Mouse (Mus musculus): ENCODE measurements around the gene Fip1l1. TPM values are rescaled to one million over a fixed set of nuclear protein-coding genes. Genes with fewer than 3 reads are reported as not detected.

Fip1l1 gene
- polyA plus RNA-seq, 1 experiment from 2014 or later = 85.1 TPM

DNA sequence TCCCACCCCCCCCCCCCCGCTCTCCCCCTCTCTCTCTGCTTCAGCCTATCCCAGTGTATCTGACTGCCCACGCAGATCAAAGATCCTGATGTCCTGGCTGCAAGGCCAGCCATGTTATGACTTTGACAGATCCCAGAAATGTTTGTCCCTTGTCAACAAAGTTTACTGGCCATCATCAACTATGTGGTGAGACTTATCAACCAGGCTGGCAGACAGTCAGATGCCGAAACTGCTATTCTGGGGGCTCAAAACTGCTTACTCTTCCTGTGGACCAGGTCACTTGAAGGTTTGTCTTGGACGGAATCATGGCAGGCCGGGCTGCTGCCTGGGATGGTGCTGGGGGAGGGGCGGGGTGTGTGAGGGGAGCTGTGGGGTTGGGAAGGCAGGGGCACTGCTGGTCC, 112.3 kb downstream of the Fip1l1 start:
- Histone ChIP-seq H3K27me3 (no peaks in the 10 kb centered on the region), H3K4me3 (replicated peaks) (no peak overlapping the region), H3K4me1 (replicated peaks) (no peaks in the 10 kb centered on the region), H3K9me3 (no peaks in the 10 kb centered on the region), H3K36me3 (no peaks in the 10 kb centered on the region), H3K27ac (no peak overlapping the region), H3K9ac (replicated peaks) (no peak overlapping the region), H3K4me2 (replicated peaks) (no peak overlapping the region)
- ATAC-seq = no peak
- WGBS = 68% methylated on average over 5 of the region's 6 CpGs

DNA sequence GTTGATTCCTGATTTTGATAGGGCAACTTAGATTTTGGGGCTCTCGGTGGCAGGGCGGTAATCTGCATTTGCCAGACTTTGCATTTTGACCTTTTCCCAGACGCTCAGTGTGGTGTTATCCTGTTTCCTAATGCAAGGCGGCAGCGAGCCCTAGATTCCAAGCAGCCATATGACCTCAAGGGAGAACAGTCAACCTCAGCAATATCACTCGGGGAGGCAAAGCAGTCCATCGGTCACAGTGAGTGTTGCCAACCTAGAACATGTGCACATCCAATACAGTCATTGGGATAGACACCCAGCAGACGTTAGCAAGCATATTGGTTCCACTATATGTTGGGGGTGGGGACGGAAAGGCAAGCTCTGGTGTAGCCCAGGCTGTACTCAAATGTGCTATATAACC, 113.0 kb downstream of the Fip1l1 start:
- Histone ChIP-seq H3K4me2 (replicated peaks) (no peak overlapping the region), H3K4me3 (replicated peaks) (no peak overlapping the region), H3K27ac (no peak overlapping the region), H3K27me3 (no peaks in the 10 kb centered on the region), H3K36me3 (no peaks in the 10 kb centered on the region), H3K9me3 (no peaks in the 10 kb centered on the region), H3K9ac (replicated peaks) (no peak overlapping the region), H3K4me1 (replicated peaks) (no peaks in the 10 kb centered on the region)
- 85% methylated on average over 9 of the region's 9 CpGs for WGBS
- ATAC-seq = no peak

Other genes with a start within 250 kb of the Fip1l1 start
- 19.5 and 21.7 TPM in 2 replicates for gene Scfd2, start 3.7 kb upstream of the Fip1l1 start, polyA plus RNA-seq (2015; fragmentation: Nextera tagmentation; extraction: Ambion mirVana)
- gene Lnx1, start 167.5 kb downstream of the Fip1l1 start, polyA plus RNA-seq (2015; fragmentation: Nextera tagmentation; extraction: Ambion mirVana) = 4.0 and 4.1 TPM in 2 replicates